8 mouse cellular contexts compared by ENCODE assay signal in the genomic region with DNA sequence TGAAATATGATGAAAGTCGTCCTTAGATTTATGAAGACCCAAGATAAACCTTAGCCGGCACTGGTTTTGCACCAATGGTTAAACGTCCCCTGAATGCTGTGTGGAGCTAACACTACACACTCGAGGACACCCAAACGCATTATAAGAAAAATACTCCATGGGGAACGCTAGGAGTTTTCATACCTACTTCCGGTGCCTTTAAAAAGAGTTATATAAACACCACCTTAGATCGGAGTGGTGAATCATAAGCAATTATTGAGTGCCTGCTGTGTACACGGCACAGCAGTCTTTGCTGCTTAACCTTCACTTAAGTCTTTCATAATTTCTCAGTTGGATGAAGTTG. TPM values are rescaled to one million over a fixed set of nuclear protein-coding genes. Genes with fewer than 3 reads are reported as not detected.
DNase-seq lines count a peak whose midpoint lies in the region; ATAC-seq and TF ChIP-seq lines count a peak whose summit lies in the region.

No protein-coding gene starts in this region.

- dilution Hi-C loops in CH12.LX (cut with MboI; ENCODE audit: extremely low pct_ligation_motif_present, extremely low pct_unique_long_range_greater_than_20kb, low sequenced_read_pairs) = no loop called here

- TF ChIP-seq RAD21 in CH12.LX (IDR thresholded peaks at IDR 0.05; ENCODE audit: low read depth, low read length) = no peak

- H3K4me3 ChIP-seq in heart, adult 2 months = peak overlapping the region; percentile 66
- H3K4me3 ChIP-seq in CH12.LX (replicated peaks in 1 of 3; ENCODE audit: low read depth in 2 of 3, low read length in 2 of 3, poor library complexity in 1 of 3) = peak overlapping the region; percentile 62 to 100 (median 81)
- H3K4me3 ChIP-seq in forebrain, embryonic 13.5 days = peak overlapping the region; percentile 80
- H3K4me3 ChIP-seq in liver, embryonic 16.5 days (ENCODE audit: low read depth, low read length) = peak overlapping the region; percentile 92

- peak overlapping the region; percentile 97 for H3K27ac ChIP-seq in heart, adult 2 months
- H3K27ac ChIP-seq in CH12.LX (ENCODE audit: insufficient read depth, low read depth) = peak overlapping the region; percentile 97
- peak overlapping the region; percentile 100 for H3K27ac ChIP-seq in forebrain, embryonic 13.5 days
- H3K27ac ChIP-seq in liver, embryonic 16.5 days (ENCODE audit: low read length) = peak overlapping the region; percentile 96

- H3K36me3 ChIP-seq in heart, adult 2 months (ENCODE audit: control insufficient read depth, insufficient read depth, low read length) = peaks cover 5% of the 10 kb centered on the region
- H3K36me3 ChIP-seq in CH12.LX (replicated peaks in 1 of 2; ENCODE audit: control insufficient read depth in 1 of 2, insufficient read depth in 1 of 2, low read length in 1 of 2) = no peaks in the 10 kb centered on the region
- no peaks in the 10 kb centered on the region for H3K36me3 ChIP-seq in forebrain, embryonic 13.5 days (ENCODE audit: poor library complexity, severe bottlenecking)
- no peaks in the 10 kb centered on the region for H3K36me3 ChIP-seq in liver, embryonic 16.5 days (ENCODE audit: control insufficient read depth, insufficient read depth)

- no peak for DNase-seq in heart, adult 2 months
- no peak for DNase-seq in heart, adult 18-20 months
- no peak for DNase-seq in CH12.LX (ENCODE audit: extremely low read depth)
- DNase-seq in adrenal gland, adult (ENCODE audit: inconsistent age in 2 of 2, low spot score in 1 of 2) = no peak
- no peak for DNase-seq in frontal cortex, postnatal 10 days (ENCODE audit: low spot score in 2 of 2)
- DNase-seq in cerebellum, postnatal 25 days = no peak

- TF ChIP-seq CTCF in heart, adult 2 months (IDR thresholded peaks at IDR 0.05) = 0 out of 2 replicates have a peak, but pooled peaks have one; percentile 3
- TF ChIP-seq CTCF in CH12.LX (conservative IDR thresholded peaks at IDR 0.05 in 1 of 2, IDR thresholded peaks at IDR 0.05 in 1 of 2; ENCODE audit: low read depth in 2 of 2, low read length in 2 of 2) = no peak

- ATAC-seq in forebrain, embryonic 13.5 days = no peak
- no peak for ATAC-seq in liver, embryonic 16.5 days (ENCODE audit: low read depth)

- H3K4me1 ChIP-seq in heart, adult 2 months (ENCODE audit: control insufficient read depth, insufficient read depth, low read length) = no peaks in the 10 kb centered on the region; the same call in 1 of the 2 replicates
- H3K4me1 ChIP-seq in CH12.LX (ENCODE audit: control insufficient read depth in 1 of 2, insufficient read depth in 2 of 2) = peaks cover 0 to 10% of the 10 kb centered on the region in 2 experiments; a peak in 2 of 4 replicates
- H3K4me1 ChIP-seq in forebrain, embryonic 13.5 days = peaks cover 36% of the 10 kb centered on the region
- H3K4me1 ChIP-seq in liver, embryonic 16.5 days (ENCODE audit: control insufficient read depth, low read depth, low read length) = peaks cover 6% of the 10 kb centered on the region

- peak overlapping the region; percentile 90 for H3K4me2 ChIP-seq in CH12.LX (ENCODE audit: insufficient read depth, low read depth, poor library complexity, severe bottlenecking)
- H3K4me2 ChIP-seq in forebrain, embryonic 13.5 days = peak overlapping the region; percentile 79
- peak overlapping the region; percentile 73 for H3K4me2 ChIP-seq in liver, embryonic 16.5 days (ENCODE audit: low read depth, low read length)

- no peaks in the 10 kb centered on the region for H3K9me3 ChIP-seq in CH12.LX (replicated peaks; ENCODE audit: low read length)
- no peaks in the 10 kb centered on the region for H3K9me3 ChIP-seq in forebrain, embryonic 13.5 days (replicated peaks)
- no peaks in the 10 kb centered on the region for H3K9me3 ChIP-seq in liver, embryonic 16.5 days (replicated peaks; ENCODE audit: control insufficient read depth, low read length)

- WGBS in heart, adult 2 months = 8% methylated on average over 9 of the region's 9 CpGs
- 9% methylated on average over 9 of the region's 9 CpGs for WGBS in forebrain, embryonic 13.5 days
- WGBS in liver, embryonic 16.5 days (ENCODE audit: insufficient replicate concordance) = 9% methylated on average over 9 of the region's 9 CpGs

- peak overlapping the region; percentile 100 for H3K9ac ChIP-seq in heart, adult 2 months (ENCODE audit: low read depth, low read length)
- H3K9ac ChIP-seq in CH12.LX (ENCODE audit: insufficient read depth, low read depth) = peak overlapping the region; percentile 99
- peak overlapping the region; percentile 100 for H3K9ac ChIP-seq in forebrain, embryonic 13.5 days
- peak overlapping the region; percentile 97 for H3K9ac ChIP-seq in liver, embryonic 16.5 days (ENCODE audit: low read depth, low read length)

- TF ChIP-seq POLR2A in heart, adult 2 months (IDR thresholded peaks at IDR 0.05; ENCODE audit: insufficient read depth, low read depth, low read length) = no peak
- no peak for TF ChIP-seq POLR2A in CH12.LX (IDR thresholded peaks at IDR 0.05; ENCODE audit: low read depth, low read length)

- in situ Hi-C loops in CH12.LX (cut with MboI; ENCODE audit: low pct_ligation_motif_present, low pct_unique_long_range_greater_than_20kb, low sequenced_read_pairs) = no loop called here

- H3K27me3 ChIP-seq in heart, adult 2 months (ENCODE audit: control insufficient read depth, insufficient read depth, low read length) = no peaks in the 10 kb centered on the region
- no peaks in the 10 kb centered on the region for H3K27me3 ChIP-seq in CH12.LX (replicated peaks)
- peaks cover 11% of the 10 kb centered on the region for H3K27me3 ChIP-seq in forebrain, embryonic 13.5 days
- H3K27me3 ChIP-seq in liver, embryonic 16.5 days (ENCODE audit: control insufficient read depth, insufficient read depth, low read depth, low read length) = no peaks in the 10 kb centered on the region

- H3K79me2 ChIP-seq in heart, adult 2 months (replicated peaks; ENCODE audit: control insufficient read depth, insufficient read depth, low read length) = no peaks in the 10 kb centered on the region; the same call in 1 of the 2 replicates
- peaks cover 12% of the 10 kb centered on the region for H3K79me2 ChIP-seq in CH12.LX (replicated peaks; ENCODE audit: control insufficient read depth, extremely low read depth, insufficient read depth, poor library complexity, severe bottlenecking)

- intact Hi-C loops in heart, adult 2 months (cut with DNase I) = loop anchor here (1.0 kb wide), 3 partner anchors 85 to 215 kb away; no protein-coding TSS in a partner anchor

- no peak for TF ChIP-seq EP300 in heart, adult 2 months (IDR thresholded peaks at IDR 0.05; ENCODE audit: insufficient read depth, low read depth, low read length)
- no peak for TF ChIP-seq EP300 in CH12.LX (IDR thresholded peaks at IDR 0.05; ENCODE audit: low read length)

TF ChIP-seq in CH12.LX, 34 proteins besides CTCF, POLR2A, EP300 and RAD21:
- no peak for TF ChIP-seq TCF12 (IDR thresholded peaks at IDR 0.05; ENCODE audit: low read depth, low read length)

RNA-seq across cellular contexts. Expression of a gene that starts 0.7 kb away (rescaled TPM):
- 10 to 100 TPM; 26.8 to 27.8 TPM for total RNA-seq in heart, adult 2 months (2021)
- 11.1 and 11.8 TPM in 2 replicates for polyA plus RNA-seq in heart, adult 2 months (2012; rRNA removed)
- 10 to 100 TPM; 23.5 to 27.7 TPM for total RNA-seq in heart, adult 18-20 months (2021)
- total RNA-seq in CH12.LX (2012; rRNA removed) (8.8 and 9.7 TPM in 2 replicates), CH12.LX (2014; rRNA removed) (6.1 and 6.7 TPM in 2 replicates)
- polyA plus RNA-seq in CH12.LX (2012; ENCODE audit: insufficient read length, low read depth) = 11.3 and 12.4 TPM in 2 replicates
- polyA plus RNA-seq in forebrain, embryonic 13.5 days (2015; fragmentation: Nextera tagmentation; extraction: Ambion mirVana) = 11.7 and 12.9 TPM in 2 replicates
- polyA plus RNA-seq in liver, embryonic 16.5 days (2015; fragmentation: Nextera tagmentation; extraction: Ambion mirVana) = 3.2 TPM in 2 replicates
